ENCODE assay signal across 9 mouse cellular contexts in genomic region chr11:3472484-3472883, GRCm38 (mm10). TPM values are rescaled to one million over a fixed set of nuclear protein-coding genes. Genes with fewer than 3 reads are reported as not detected.
DNase-seq lines count a peak whose midpoint lies in the region; ATAC-seq and TF ChIP-seq lines count a peak whose summit lies in the region.
"Had no signal": no experiment of that assay in that cellular context is flagged by ENCODE, and none has a peak within 500 bp of the region (broad histone marks: within the 10 kb centered on the region; RNA-seq: fewer than 3 reads in every experiment).

No protein-coding gene starts in this region.

- no peaks in the 10 kb centered on the region for H3K36me3 ChIP-seq in ES-E14 (ENCODE audit: control insufficient read depth, insufficient read depth, low read length, poor library complexity, severe bottlenecking)
- no peaks in the 10 kb centered on the region for H3K36me3 ChIP-seq in forebrain, embryonic 13.5 days (ENCODE audit: poor library complexity, severe bottlenecking)
- H3K36me3 ChIP-seq in lung, embryonic 14.5 days (ENCODE audit: insufficient read depth) = no peaks in the 10 kb centered on the region
- H3K36me3 ChIP-seq: limb, embryonic 12.5 days had no signal

- in situ Hi-C loops in ES-E14 (cut with MboI; ENCODE audit: low sequenced_read_pairs in 2 of 2, unreplicated experiment in 2 of 2) = no loop called here

- no peak overlapping the region for H3K27ac ChIP-seq in ES-E14 (ENCODE audit: insufficient read depth, low read depth, low read length, poor library complexity, severe bottlenecking)
- H3K27ac ChIP-seq in forebrain, embryonic 13.5 days = no peak overlapping the region
- H3K27ac ChIP-seq in lung, embryonic 14.5 days (ENCODE audit: low read depth) = no peak overlapping the region
- H3K27ac ChIP-seq: limb, embryonic 12.5 days had no signal

- ATAC-seq in forebrain, embryonic 13.5 days = peak; percentile 75
- peak; percentile 82; the same call in 1 of the 2 replicates for ATAC-seq in lung, embryonic 14.5 days (ENCODE audit: insufficient read depth)

- no peak overlapping the region for H3K4me3 ChIP-seq in ES-E14 (ENCODE audit: insufficient read depth in 1 of 2, low read depth in 1 of 2, low read length in 2 of 2, poor library complexity in 1 of 2, severe bottlenecking in 1 of 2)
- no peak overlapping the region for H3K4me3 ChIP-seq in forebrain, embryonic 13.5 days
- H3K4me3 ChIP-seq in lung, embryonic 14.5 days (ENCODE audit: low read depth, low read length) = no peak overlapping the region
- H3K4me3 ChIP-seq: limb, embryonic 12.5 days had no signal

- peak; percentile 93 for DNase-seq in ES-E14 (ENCODE audit: low read depth, low spot score)
- DNase-seq in c-Kit-positive CD71-positive TER-119-negative erythroid progenitor cells, embryonic 14.5 days (ENCODE audit: low read depth) = peak; percentile 69
- peak; percentile 57 for DNase-seq in heart, postnatal 25 days (ENCODE audit: low spot score)
- DNase-seq in layer of hippocampus, adult 11-12 months (ENCODE audit: low spot score) = peak; percentile 90
- peak; percentile 95 for DNase-seq in lung, embryonic 14.5 days
- peak; percentile 73 for DNase-seq in ovary, postnatal 14 days (ENCODE audit: low spot score)
- DNase-seq in thymus, postnatal 0 days (ENCODE audit: low spot score) = peak; percentile 79

- H3K27me3 ChIP-seq in forebrain, embryonic 13.5 days = no peaks in the 10 kb centered on the region
- H3K27me3 ChIP-seq in lung, embryonic 14.5 days (ENCODE audit: insufficient read depth, low read length) = no peaks in the 10 kb centered on the region
- H3K27me3 ChIP-seq: limb, embryonic 12.5 days had no signal

- intact Hi-C loops in heart, postnatal 25 days (cut with DNase I) = loop anchor here (2.0 to 10.0 kb wide), 4 partner anchors 130 to 402 kb away; no protein-coding TSS in a partner anchor

- 30% methylated on average over 1 of the region's 1 CpGs for WGBS in forebrain, embryonic 13.5 days
- WGBS in lung, embryonic 14.5 days = 33% methylated on average over 1 of the region's 1 CpGs

- H3K4me2 ChIP-seq in forebrain, embryonic 13.5 days = no peak overlapping the region
- no peak overlapping the region for H3K4me2 ChIP-seq in lung, embryonic 14.5 days
- H3K4me2 ChIP-seq: limb, embryonic 12.5 days had no signal

- no peaks in the 10 kb centered on the region for H3K9me3 ChIP-seq in ES-E14 (ENCODE audit: control insufficient read depth, insufficient read depth, low read depth, low read length)
- no peaks in the 10 kb centered on the region for H3K9me3 ChIP-seq in forebrain, embryonic 13.5 days (replicated peaks)
- no peaks in the 10 kb centered on the region for H3K9me3 ChIP-seq in lung, embryonic 14.5 days (ENCODE audit: low read depth, low read length)
- H3K9me3 ChIP-seq: limb, embryonic 12.5 days had no signal

- H3K9ac ChIP-seq in ES-E14 (ENCODE audit: insufficient read depth, low read depth, low read length, poor library complexity, severe bottlenecking) = no peak overlapping the region
- no peak overlapping the region for H3K9ac ChIP-seq in forebrain, embryonic 13.5 days
- no peak overlapping the region for H3K9ac ChIP-seq in lung, embryonic 14.5 days
- H3K9ac ChIP-seq: limb, embryonic 12.5 days had no signal

- TF ChIP-seq CTCF in lung, embryonic 14.5 days (IDR thresholded peaks at IDR 0.05; ENCODE audit: low read depth) = peak; percentile 90

- H3K4me1 ChIP-seq in ES-E14 (ENCODE audit: control insufficient read depth in 2 of 2, insufficient read depth in 2 of 2, low read length in 2 of 2, poor library complexity in 1 of 2) = peaks cover 0 to 2% of the 10 kb centered on the region in 2 experiments; a peak in 1 of 4 replicates
- H3K4me1 ChIP-seq in forebrain, embryonic 13.5 days = no peaks in the 10 kb centered on the region
- no peaks in the 10 kb centered on the region for H3K4me1 ChIP-seq in lung, embryonic 14.5 days (ENCODE audit: insufficient read depth)
- H3K4me1 ChIP-seq: limb, embryonic 12.5 days had no signal

TF ChIP-seq in ES-E14, 5 proteins besides CTCF, POLR2A, EP300 and RAD21:
- TF ChIP-seq ZNF384 (IDR thresholded peaks at IDR 0.05; ENCODE audit: low read depth, low read length) (no peak), CHD2 (IDR thresholded peaks at IDR 0.05; ENCODE audit: low read depth, low read length) (no peak), ZC3H11A (IDR thresholded peaks at IDR 0.05; ENCODE audit: borderline replicate concordance, low read depth, low read length) (peak; percentile 85; the same call in 1 of the 2 replicates)

RNA-seq across cellular contexts. Expression of gene Pla2g3, which starts 15.6 kb away (rescaled TPM):
- total RNA-seq in ES-E14 (2012; rRNA removed) = 0.16 TPM in 1 of 2 replicates, not detected in the other
- polyA plus RNA-seq in forebrain, embryonic 13.5 days (2015; fragmentation: Nextera tagmentation; extraction: Ambion mirVana) = 0.44 and 0.58 TPM in 2 replicates
- not detected for total RNA-seq in heart, postnatal 25 days (2021)
- 0.46 and 0.47 TPM in 2 replicates for polyA plus RNA-seq in lung, embryonic 14.5 days (2014; fragmentation: Nextera tagmentation; extraction: Ambion mirVana)
- 0.90 TPM in 2 replicates for polyA plus RNA-seq in thymus, postnatal 0 days (2015; fragmentation: Nextera tagmentation; extraction: Ambion mirVana)

RNA-seq across cellular contexts. Expression of gene Rnf185, which starts 20.3 kb away (rescaled TPM):
- 9.3 and 15.5 TPM in 2 replicates for total RNA-seq in ES-E14 (2012; rRNA removed)
- 40.6 and 46.2 TPM in 2 replicates for polyA plus RNA-seq in forebrain, embryonic 13.5 days (2015; fragmentation: Nextera tagmentation; extraction: Ambion mirVana)
- total RNA-seq in heart, postnatal 25 days (2021) = 10 to 100 TPM; 19.5 to 20.2 TPM
- 37.9 and 40.7 TPM in 2 replicates for polyA plus RNA-seq in lung, embryonic 14.5 days (2014; fragmentation: Nextera tagmentation; extraction: Ambion mirVana)
- 17.2 and 17.4 TPM in 2 replicates for polyA plus RNA-seq in thymus, postnatal 0 days (2015; fragmentation: Nextera tagmentation; extraction: Ambion mirVana)

RNA-seq across cellular contexts. Expression of gene Inpp5j, which starts 32.1 kb away (rescaled TPM):
- total RNA-seq in ES-E14 (2012; rRNA removed) = 0.09 TPM in 1 of 2 replicates, not detected in the other
- polyA plus RNA-seq in forebrain, embryonic 13.5 days (2015; fragmentation: Nextera tagmentation; extraction: Ambion mirVana) = 1.1 and 1.5 TPM in 2 replicates
- total RNA-seq in heart, postnatal 25 days (2021) = 10 to 100 TPM; 29.4 to 30.6 TPM
- 1.2 and 1.5 TPM in 2 replicates for polyA plus RNA-seq in lung, embryonic 14.5 days (2014; fragmentation: Nextera tagmentation; extraction: Ambion mirVana)
- 0.12 and 0.32 TPM in 2 replicates for polyA plus RNA-seq in thymus, postnatal 0 days (2015; fragmentation: Nextera tagmentation; extraction: Ambion mirVana)
- polyA plus RNA-seq: limb, embryonic 12.5 days had no signal

RNA-seq across cellular contexts. Expression of gene Selenom, which starts 42.0 kb away (rescaled TPM):
- total RNA-seq in ES-E14 (2012; rRNA removed) = 43.8 and 50.3 TPM in 2 replicates
- 28.2 and 30.3 TPM in 2 replicates for polyA plus RNA-seq in forebrain, embryonic 13.5 days (2015; fragmentation: Nextera tagmentation; extraction: Ambion mirVana)
- 10 to 100 TPM; 40.6 to 44.9 TPM for total RNA-seq in heart, postnatal 25 days (2021)
- 100 and 110 TPM in 2 replicates for polyA plus RNA-seq in lung, embryonic 14.5 days (2014; fragmentation: Nextera tagmentation; extraction: Ambion mirVana)
- polyA plus RNA-seq in thymus, postnatal 0 days (2015; fragmentation: Nextera tagmentation; extraction: Ambion mirVana) = 16.3 and 17.6 TPM in 2 replicates
